Mouse (Mus musculus): ENCODE results near the gene Med25.

GRCm38 (mm10) chr7:44862434-44862833 lies 30.1 kb downstream of the Med25 start:
- TF ChIP-seq CTCF (IDR thresholded peaks at IDR 0.05; ENCODE audit: low read depth) (no peak), EP300 (IDR thresholded peaks at IDR 0.05; ENCODE audit: low read depth) (no peak)

All from liver, postnatal 0 days (tissue).